Mouse (Mus musculus): Measurements from ENCODE around the gene Fli1. TPM values are rescaled to one million over a fixed set of nuclear protein-coding genes. Genes with fewer than 3 reads are reported as not detected.

Gene Fli1
- total RNA-seq, 2 experiments from 2014 or later: 80.2 to 107 TPM

DNA sequence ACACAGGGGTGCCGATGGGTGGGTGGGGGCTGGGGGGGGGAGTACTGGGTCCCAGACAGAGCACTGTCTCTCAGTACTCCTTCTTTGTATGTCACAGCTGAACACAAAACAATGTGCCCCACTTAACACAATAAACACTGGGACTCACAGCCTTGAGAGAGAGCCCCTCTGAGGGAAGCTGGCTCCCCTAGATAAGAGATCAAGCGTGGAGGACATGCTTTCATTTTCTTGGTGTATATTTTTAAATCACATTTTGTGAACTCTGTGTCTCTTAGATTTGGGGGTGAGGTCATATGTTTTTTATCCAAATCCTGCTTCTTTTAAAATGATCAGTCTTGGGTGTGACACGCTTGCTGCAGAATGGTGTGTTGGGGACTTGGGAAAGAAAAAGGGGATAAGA is 12.6 kb upstream of the Fli1 start:
- ATAC-seq (replicated peaks; ENCODE audit: poor library complexity): no peak

DNA sequence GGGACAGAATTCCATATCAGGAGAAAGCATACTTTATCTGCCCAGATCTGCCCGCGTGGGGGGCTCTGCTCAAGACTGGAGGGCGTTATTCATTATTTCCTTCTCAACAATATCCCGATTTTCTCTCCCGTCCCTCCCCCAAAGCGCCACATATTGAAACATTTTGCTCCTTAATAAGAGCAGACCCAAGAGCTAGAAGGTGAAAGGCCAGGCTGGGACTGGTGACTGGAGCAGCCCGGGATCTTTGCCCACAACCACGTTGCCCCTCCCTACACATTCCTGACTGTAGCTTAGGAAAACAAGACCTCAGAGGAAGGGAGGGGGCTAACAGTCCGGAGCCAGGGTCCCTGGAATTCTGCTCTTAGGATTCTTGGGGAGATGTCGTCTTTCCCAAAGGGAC is 7.9 kb upstream of the Fli1 start:
- ATAC-seq (replicated peaks; ENCODE audit: poor library complexity): no peak

DNA sequence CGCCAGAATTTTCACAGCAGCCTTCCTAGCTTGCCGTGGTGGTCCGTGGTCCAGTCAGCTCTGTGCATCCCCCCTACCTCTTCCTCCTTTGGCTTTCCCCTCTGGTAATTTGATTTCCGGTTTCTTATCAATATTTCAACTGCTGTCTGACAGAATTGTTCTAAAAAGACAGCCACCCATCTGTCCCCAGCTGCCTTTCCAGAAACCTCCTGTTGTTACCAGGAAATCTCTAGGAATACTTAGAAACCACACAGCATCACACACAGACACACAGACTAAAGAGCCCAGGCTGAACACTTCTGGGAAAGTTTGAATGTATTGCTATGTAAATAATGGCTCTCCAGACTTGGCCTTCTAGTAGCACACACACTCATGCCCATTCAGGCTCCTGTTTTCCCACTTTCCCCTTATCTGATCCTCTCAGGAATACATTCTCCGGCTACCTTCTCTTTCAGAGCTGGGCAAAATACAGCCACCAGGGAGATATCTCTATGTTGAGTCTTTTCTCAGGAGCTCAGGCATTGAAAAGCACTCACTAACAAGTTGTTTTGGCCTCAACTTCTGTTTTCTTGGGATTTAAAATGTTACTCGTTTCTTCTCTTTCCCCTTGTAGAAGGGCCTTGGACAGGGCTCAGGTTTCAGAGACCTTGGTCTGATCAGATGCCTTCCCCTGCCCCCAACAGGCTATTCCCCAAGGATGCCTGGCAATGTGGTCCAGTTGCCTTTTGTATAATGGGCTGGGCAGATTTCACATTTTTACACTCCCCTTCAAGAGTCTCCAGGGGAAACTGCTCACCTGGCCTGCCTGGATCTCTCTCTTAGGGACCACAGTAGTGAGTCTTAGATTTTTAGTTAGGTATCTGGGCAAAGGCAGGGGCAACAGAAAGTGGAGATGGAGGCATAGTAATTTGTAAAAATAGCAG is 7.1 kb upstream of the Fli1 start:
- peak; percentile 22; the same call in 1 of the 2 replicates for ATAC-seq (replicated peaks; ENCODE audit: poor library complexity)

DNA sequence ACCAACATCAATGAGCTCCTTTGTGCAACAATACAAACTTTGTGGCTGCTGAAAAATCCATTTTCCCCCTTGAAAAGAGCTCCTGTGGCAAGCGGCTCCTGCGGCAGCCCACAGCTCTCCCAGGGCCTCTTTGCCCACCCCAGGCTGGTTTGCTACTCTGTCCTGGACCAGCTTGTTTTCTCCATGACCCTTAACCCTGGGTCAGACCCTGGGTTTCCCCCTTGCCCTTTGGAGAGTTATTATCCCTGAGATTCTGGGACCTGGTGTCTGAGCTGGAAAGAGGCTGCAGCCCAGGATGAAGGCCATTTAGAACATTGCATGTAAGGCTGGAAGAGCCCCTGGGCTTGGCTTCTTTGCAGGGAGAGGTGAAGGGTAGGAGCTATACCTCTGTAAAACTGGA is 4.1 kb upstream of the Fli1 start:
- no peak for ATAC-seq (replicated peaks; ENCODE audit: poor library complexity)

DNA sequence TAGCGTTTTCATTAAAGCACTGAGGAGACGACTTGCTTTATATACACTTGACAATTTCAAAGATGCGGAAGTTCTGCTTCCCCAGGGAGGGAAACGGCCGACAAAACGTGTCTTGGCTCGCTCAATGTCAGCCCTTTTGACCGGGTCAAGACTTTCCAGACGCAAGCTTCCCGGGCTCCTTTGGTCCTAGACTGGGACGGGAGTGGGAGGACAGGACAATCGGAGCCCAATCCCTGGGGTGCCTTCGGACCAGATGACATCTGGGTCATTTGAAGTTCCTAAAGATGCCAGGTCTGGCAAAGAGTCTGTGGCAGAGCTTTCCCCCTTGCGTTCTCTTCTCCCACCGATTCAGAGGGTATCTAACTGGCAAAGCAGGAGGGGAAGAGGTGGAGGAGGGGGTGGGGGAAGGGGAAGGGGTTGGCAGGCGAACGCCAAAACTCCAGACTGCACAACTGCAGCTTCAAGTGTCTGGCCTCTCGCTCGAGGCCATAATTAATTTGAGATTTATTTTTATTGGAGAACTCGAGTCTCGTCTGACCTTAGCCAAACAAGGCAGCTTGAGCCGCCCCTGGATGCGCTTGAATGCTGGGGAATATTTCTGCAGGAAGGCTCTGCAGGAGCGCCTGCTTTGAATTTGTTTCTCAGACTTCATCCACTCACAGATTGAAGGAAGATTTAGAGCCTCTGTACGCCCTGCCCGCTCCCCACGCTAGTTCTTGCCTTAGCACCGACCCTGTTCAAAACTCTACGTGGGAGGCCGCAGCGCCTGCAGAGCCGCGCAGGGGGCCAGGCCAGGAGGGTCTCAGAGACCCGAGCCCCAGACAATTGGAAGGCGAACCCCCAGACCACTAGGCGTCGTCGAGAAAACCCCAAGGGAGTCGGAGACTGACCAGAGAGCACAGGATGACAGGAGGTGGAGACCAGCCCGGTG is 2.3 kb upstream of the Fli1 start:
- ATAC-seq (replicated peaks; ENCODE audit: poor library complexity): no peak

DNA sequence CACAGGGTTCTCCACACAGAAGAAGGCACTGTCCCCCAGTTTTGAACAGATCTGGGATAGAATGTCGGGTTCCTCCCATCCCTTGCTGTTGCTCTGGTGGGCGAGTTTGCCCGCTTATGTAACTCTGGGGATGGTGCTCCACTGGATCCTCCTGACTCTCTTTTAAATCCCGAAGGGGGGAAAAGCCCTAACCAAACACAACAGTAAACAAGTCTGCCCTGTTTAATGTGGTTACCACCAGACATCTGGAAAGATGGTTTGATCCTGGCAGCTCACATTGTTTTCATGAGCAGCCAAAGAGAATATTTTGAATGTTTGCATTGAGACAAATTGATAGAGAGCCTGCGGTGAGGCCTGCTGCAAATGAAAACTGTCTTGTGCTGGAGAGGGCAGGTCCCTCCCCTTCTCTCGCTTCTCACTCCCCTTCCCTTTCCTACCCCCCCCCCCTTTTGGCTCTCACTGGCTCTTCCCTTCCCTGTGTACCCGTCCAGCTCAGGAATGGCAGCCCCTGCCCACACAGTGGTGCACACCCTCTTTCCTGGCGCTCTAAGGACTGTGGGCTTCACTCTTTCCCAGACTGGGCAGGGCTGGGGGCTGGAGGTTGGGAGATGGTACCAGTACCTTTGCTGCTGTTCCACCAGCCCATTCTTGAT is 1.4 kb upstream of the Fli1 start:
- ATAC-seq (replicated peaks; ENCODE audit: poor library complexity): no peak

DNA sequence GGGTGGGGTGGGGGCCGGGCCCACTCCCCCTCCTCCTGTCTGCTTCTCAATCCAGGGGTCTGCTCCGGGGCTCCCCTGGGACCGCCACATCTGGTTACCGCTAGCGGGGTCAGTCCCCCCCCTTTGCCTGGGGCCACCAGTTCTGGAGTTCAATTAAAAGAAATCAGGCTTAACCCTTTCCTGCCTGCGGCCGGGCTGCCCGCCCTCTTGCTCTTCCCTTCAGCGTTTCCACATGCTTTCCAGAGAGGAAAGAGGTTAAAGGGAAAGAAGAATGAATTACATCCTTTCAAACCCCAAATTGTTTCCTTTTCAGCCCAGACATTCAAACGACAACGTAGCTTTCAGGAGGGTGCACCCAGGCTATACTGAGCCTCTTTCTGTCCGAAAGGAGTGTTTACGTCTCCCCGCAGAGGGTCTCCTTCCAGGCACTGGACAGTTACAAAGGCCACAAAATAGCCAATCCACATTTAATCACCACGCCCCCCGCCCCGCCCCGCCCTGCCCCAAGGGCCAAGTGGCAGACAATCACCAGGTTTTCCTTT is 450 bp upstream of the Fli1 start:
- ATAC-seq (replicated peaks; ENCODE audit: poor library complexity): no peak

DNA sequence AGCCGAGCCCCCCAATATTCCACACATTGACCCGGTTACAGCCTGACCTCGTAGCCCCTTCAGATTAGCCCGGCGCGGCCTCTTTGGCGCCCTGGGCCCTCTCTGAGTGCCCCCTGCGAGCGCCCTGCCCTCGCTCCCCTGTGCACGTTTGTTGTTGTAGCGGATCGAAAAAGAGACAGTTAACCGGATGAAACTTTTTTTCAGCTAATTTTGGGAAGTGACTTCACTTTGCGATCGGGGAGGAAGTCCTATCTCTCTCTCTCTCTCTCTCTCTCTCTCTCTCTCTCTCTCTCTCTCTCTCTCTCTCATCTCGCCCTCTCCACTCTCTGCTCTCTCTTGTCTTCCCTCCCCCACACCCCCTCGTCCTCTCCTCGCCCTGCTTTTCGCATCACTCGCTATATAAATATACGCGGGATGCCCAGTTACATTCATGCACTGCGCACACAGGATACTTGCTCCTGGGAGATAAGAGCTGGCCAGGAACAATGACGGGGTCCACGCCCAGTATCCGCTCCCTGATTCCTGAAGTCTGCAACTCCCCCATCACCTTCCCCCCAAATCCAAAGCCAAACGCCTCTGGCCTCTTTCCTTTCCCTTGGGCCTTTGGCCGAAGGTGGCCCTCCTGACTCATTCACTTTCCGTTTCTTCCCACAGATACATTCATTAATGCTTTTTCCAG is 1.3 kb downstream of the Fli1 start:
- ATAC-seq (replicated peaks; ENCODE audit: poor library complexity): peak; percentile 20

DNA sequence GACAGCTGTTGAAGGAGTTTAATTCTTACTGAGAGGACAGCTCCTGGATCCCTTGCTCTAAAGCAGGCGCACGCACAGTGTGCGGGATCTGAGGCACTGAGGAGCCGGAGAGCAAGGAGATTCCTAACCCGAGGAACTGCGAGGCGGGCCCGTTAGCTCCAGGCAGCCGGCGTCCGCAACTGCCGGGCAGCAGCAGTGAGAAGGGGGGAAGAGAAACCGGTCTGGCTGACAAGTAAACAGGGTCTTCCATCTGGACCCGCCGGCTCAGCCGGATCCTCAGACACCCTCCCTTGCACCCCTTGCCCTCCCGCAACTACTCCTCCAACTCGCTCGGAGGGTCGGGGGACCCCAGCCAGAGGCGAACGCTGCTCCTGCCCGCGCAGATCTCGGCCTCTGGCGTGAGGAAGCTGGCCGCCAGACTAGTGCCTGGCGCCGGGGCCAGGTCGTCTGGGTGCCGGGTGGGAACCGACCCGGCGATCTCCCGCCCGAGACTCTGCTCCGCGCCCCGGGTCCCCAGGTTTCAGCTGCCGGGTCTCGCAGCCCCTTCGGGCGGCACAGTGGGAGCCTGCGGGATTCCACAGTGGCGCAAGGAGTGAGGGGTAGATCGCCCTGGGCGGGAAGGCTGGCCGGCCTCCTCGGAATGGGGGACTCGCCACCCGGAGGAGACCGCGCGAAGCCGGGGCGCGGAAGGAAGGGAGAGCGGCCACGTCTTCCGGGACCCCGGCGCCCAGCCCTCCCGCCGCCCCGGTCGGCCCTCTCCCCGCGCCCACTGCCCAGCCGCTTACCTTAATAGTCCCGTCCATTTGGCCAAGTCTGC is 2.0 kb downstream of the Fli1 start:
- no peak; the same call in 1 of the 2 replicates for ATAC-seq (replicated peaks; ENCODE audit: poor library complexity)

DNA sequence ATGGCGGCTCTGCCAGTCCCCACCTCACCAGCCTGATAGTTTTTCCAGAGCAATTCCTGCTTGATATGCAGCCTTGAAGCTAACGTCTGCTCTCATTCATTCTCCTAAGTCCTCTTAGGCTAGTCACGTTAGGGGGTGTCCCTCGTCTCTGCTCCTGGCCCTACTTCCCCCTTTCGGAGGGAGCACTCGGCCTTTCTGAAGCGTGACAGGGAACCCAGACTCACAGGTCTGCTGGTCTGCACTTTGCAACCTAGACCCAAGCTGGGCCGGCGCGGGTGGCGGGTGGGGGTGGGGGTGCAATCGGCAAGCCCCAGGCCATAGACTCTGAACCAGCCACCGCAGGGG is 2.6 kb downstream of the Fli1 start:
- peak; percentile 53 for ATAC-seq (replicated peaks; ENCODE audit: poor library complexity)

DNA sequence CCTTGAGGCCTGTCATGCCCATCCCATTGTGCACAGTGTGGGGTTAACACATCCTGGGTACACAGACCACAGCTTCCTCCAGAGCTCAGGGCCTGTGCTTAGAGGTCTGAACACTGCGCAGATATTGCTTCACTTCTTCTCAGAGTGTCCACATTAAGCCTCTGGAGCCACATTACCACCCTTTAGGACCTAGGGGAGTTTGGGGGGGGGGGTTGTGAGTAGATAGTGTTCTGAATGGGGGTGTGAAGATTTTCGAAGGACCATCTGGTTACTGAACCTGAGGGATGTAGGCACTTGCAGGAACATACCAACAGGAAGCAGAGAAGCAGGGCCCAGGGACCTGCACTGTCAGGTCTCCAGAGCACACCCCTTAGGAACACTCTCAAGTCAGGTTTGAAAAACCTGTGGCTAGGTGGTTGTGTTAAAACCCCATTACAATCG is 3.3 kb downstream of the Fli1 start:
- ATAC-seq (replicated peaks; ENCODE audit: poor library complexity): peak; percentile 69

DNA sequence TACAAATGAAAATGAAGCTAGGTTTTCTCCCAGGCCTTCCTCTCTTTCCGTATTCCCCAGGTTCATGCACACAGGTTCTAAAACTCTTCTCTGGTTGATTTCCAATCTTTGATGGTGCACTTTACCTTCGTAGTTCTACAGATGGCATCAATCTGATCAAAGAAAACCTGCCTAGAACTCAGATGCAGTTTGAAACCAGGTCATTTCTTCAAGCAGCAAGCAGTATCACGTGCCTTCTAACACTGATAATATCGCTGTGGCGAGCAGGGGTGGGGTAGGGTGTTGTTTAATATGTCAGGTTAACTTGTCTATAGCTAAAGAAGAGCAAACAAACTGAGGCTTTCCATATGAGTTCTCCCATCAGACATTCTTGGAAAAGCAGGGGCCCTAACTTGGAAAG is 4.5 kb downstream of the Fli1 start:
- ATAC-seq (replicated peaks; ENCODE audit: poor library complexity): no peak

DNA sequence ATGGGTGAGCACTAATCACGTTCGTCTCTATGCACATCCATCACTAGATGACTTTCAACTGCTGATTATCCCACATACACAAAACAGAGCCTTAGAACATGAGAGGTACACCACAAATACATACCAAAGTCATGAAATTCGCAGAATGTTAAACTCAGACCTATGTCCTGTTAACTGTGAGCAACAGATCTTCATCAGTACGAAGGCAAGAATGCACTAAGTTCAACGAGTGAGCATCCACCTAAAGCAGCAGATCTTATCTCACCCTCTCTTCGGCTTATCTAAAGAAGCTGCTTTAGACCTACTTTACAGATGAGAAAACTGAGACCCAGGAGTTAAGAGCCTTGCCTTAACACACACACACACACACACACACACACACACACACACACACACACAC is 5.0 kb downstream of the Fli1 start:
- ATAC-seq (replicated peaks; ENCODE audit: poor library complexity): no peak

DNA sequence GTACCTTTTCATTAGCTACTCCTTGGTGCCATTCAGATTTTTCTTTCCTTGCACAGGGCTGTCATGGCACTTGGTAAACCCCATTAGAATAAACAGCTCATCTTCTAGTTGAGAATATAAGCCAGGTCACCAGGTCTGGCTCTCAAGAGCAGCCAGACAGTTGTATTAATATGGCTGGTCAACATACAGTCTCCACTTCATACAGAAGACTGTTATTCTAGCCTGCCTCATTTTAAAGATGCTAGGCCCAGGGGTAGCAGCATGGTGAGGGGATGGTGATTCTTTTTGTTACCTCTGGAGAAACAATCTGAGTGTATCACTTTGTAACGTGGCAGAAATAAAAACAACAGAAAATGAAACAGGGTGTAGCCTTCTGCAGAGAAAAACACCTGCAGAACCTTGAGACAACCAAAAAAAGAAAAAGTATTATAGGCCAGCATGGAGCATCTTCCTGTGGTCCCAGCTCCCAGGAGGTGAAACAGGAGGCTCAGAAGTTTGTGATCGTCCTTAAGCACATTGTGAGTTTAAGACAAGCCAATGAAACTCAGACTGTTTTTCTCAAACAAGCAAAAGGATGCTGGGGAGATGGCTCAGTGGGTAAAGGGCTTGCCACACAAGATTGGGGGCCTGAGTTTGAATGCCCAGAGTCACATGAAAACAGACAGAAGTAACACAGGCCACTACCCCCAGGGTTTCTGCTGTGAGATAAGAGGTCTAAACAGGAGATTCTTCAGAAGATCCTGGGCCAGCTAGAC is 7.3 kb downstream of the Fli1 start:
- ATAC-seq (replicated peaks; ENCODE audit: poor library complexity): no peak

DNA sequence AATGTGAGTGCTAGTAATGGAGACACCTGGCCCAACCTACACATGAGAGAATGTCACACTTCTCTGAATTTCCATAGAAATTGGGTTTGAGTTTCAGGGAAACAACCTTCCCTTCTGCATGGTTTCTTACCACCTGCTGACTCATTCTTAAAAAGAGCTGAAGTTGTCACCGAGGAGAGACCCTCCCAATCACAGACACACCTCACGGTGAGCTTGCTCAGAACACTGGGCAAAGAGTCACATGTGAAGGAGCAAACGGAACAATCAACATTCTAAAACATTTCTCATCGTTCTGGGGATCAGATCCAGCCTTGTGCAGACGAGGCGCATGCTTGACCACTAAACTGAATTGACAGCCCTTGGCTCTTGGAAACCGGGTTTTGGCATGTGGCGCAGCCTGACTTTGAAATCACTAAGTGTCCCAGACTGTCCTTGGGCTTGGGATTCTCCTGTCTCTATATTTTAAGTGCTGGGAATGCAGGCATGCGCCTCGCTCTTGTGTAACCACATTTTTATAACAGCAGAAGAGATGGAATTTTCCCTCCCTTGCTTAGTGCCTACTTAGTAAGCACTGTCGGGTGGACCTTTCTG is 8.5 kb downstream of the Fli1 start:
- ATAC-seq (replicated peaks; ENCODE audit: poor library complexity): no peak

DNA sequence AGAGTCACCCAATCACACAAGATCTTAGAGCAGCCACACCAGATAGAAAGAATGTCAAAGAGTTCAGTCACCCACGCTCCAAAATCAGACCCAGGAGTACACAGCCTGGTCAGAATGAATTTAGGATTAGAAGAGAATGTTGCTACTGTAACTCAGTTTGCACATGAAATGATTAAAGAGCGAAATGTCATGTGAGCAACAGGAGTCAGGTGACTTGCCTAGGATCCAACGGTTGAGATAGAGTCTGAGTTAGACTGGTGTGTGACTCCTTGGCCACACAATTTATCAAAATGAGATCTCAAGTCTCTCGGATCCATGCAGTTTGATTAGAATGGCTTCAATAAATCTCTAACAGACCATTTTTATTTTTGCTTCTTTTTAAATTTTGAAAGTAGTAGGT is 11.1 kb downstream of the Fli1 start:
- no peak for ATAC-seq (replicated peaks; ENCODE audit: poor library complexity)

DNA sequence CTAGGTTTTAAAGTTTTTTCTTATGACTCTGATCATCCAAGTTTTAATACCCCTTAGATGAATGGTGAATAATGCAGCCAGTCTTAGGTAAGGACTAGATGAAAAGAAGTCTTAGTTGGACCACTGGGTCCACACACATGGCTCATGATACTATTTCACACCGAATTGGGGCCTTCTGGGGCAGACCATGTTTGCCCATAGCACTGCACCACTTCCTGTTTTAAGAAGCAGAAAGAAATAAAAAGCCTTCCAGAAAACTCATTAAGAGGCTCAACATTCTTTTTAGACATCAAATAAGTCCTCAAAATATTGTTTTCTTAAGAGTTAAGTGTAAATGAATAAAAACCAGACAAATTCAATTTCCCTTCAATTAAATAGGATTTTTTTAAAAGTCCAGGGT is 11.7 kb downstream of the Fli1 start:
- peak; percentile 63; the same call in 1 of the 2 replicates for ATAC-seq (replicated peaks; ENCODE audit: poor library complexity)

DNA sequence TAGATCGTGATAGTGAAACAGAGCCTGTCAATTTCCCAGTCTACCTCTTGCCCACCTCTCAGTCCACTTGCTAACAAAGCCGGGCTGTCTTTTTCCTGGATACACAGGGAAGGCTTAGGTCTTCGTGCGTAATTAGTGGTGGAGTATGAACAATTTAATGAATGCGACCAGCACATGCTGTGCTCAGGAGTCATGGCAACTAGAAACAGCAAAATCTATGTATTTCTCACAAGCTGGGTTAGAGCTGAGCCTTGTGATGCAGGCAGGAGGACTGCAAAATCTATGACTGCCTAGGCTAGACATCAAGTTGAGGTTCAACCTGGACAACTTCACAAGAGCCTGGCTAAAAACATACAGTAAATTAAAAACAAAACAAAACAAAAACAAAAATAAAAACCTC is 12.5 kb downstream of the Fli1 start:
- no peak for ATAC-seq (replicated peaks; ENCODE audit: poor library complexity)

Data from megakaryocyte progenitor cell, adult 5-6 weeks (primary cell).